Mouse (Mus musculus): ENCODE data around the gene Asb1. TPM values are rescaled to one million over a fixed set of nuclear protein-coding genes. Genes with fewer than 3 reads are reported as not detected.

Asb1 gene
- 1 to 10 TPM; 2.3 to 4.3 (median 3.0) TPM for polyA plus RNA-seq (2017; shearing (Covaris generic))

DNA sequence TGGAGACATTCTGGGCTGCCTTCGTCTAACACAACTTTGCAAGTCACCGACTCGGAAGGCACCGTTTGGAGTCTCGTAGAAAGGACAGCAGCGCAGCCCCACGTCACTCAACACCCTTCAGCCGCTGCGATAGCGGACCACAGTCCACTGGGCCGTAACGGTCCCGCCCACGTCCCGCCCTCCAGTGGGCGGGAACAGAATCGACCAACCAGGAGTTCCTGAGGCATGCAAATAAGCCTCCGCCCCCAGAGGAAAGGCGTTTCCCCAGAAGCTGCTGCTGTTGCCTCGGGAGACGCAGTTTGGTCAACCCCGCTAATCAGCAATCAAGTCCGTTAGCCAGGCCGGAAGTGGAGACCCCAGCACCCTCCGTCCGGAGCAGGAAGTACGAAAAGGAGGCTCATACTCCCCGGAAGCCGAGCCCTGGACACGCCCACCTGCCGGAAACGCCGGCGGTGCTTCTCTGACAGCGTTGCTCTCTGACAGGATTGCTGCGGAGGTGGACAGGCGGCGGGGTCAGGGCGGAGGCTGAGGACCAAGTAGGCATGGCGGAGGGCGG is at the start of gene Asb1:
Gene Asb1 (plus strand): TSS at position 274 of the 556 bp plus-strand sequence.
- ATAC-seq: peak; percentile 89

GRCm38 (mm10) chr1:91492740-91493139 is 47.6 kb upstream of the Asb1 start:
- no peak for ATAC-seq

GRCm38 (mm10) chr1:91493938-91494337 is 46.4 kb upstream of the Asb1 start:
- no peak for ATAC-seq

GRCm38 (mm10) chr1:91494457-91495140 is 45.7 kb upstream of the Asb1 start, which contains the start of gene Traf3ip1:
Gene Traf3ip1, plus strand, starts transcription at chr1:91494647.
- ATAC-seq: peak; percentile 97

DNA sequence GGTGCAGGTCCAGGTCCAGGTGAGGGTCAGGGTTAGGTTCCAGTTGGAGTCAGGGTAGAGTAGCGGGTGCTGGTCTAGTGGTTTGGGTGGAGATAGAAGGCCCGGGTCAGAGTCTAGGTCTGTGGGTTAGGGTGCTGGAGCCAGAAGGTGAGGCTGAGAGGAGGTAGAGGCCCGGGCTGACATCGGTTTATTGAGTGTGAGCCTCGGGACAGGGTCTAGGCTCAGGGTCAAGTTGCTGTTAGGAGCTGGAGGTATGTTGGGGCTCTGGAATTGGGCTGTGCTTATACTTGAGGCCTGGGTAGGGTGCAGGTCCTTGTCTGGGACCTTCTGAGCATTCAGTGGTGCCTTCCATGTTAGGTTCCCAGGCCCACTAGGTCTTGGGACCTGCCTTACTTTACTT is 45.0 kb upstream of the Asb1 start:
- ATAC-seq: no peak

GRCm38 (mm10) chr1:91498579-91498978 is 41.8 kb upstream of the Asb1 start:
- ATAC-seq: no peak

DNA sequence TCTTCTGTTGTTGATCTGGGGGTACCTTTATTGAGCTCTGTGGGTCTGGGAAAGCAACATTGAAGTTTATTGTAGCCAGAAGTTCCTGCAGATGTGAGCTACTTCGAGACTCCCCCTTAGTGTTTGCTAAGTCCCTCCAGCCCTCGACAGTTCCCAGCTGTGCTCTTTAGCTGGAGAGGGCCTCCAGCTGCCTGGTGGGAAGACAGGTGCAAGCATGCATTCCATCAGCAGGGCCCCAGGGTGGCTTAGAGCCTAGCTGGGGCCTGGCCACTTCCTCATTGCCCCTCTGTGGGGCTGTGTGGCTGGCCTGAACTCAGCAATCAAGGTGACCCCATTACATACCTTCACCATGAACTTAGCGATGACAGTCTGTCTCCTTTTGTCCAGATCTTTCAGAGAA is 35.7 kb upstream of the Asb1 start:
- no peak for ATAC-seq

DNA sequence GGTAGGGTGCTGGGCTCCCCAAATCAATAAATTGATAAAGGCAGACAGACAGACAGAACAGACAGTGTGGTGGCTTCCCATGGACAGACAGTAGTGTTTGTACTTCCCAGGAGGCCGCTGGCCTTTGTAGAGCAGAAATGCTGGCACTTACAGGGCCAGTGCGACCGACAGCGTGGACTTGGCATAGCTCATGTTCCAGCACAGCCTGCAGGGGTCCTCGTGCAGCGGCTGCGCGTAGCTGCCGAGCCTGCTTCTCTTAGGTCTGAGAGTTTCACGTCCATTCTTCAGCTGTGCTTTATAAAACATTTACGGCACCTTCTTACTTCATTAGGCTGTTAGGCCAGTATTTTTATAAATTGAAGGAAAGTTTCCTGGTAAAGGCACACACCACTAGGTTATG is 25.4 kb upstream of the Asb1 start:
- no peak for ATAC-seq

- ATAC-seq: no peak
Observed at GRCm38 (mm10) chr1:91515642-91516041, 24.7 kb upstream of the Asb1 start.

DNA sequence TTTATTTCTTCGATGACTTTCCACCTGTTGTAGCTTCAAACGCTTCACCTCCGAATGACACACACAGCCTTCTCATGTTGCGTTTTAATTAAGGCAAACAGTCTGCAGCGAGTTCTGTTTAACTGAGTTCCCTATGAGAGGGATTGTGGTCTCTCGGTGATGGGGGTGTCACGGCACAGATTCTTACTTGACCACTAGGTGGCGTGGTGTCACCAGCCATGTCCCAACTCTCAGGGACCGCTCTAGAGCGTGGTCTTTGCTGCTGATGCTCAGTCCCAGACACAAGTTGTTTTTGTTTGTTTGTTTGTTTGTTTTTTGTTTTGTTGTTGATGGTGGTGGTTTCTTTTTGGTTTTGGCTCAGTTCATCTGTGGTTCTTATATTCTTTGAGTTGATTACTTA is 16.6 kb upstream of the Asb1 start:
- ATAC-seq: peak; percentile 78

DNA sequence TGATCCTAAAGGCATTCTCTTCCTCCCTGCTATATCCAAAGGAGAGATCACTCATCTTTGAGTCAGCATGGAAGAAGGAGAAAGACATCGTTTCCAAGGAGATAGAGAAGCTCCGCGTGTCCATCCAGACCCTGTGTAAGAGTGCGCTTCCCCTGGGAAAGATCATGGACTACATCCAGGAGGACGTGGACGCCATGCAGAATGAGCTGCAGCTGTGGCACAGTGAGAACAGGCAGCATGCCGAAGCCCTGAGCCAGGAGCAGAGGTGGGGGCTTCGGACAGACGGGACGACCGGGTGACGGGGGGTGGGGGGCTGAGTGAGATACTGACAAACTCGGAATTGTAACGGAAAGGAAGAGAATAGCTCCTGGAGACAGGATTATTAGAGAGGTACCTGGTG is 14.5 kb upstream of the Asb1 start:
- ATAC-seq: no peak

DNA sequence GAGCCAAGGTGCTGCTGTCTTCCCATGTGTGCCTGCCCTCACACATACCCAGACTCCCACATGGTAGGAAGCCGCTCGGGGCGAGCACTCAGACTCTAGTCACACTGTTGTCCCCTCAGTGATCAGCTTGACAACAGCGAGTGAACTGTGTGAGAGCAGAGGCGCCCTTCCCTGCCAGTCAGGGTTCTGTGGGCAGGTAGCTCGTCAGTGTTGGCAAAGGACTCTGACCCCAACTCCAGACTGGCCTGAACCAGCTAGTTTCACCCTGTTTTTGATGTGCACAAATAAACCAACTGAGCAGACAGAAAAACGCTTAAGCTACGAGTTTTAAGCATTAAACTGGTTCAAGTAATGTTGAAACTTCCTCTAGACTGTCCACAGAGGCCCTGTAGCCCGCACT is 10.2 kb upstream of the Asb1 start:
- ATAC-seq: no peak

- no peak for ATAC-seq
Observed at GRCm38 (mm10) chr1:91532243-91532642, 8.1 kb upstream of the Asb1 start.

DNA sequence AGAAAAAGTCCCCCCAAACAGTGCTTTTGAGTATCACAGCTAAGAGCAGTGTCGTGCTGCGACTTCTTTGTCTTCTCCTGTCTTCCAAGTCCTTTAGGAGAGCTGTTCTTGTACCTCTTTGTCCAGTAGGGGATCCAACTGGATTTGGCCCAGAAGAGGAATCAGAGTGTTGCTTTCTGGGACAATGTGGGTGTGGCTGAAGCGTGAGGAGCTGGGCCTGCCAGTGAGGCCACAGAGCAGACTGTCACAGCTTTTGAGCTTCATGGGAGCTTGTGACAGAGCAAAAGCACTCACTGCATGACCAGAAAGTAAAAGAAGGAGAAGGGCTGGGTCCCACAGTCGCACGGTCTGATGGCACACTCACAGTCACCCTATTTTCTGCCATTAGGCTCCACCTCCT is 7.5 kb upstream of the Asb1 start:
- no peak for ATAC-seq

DNA sequence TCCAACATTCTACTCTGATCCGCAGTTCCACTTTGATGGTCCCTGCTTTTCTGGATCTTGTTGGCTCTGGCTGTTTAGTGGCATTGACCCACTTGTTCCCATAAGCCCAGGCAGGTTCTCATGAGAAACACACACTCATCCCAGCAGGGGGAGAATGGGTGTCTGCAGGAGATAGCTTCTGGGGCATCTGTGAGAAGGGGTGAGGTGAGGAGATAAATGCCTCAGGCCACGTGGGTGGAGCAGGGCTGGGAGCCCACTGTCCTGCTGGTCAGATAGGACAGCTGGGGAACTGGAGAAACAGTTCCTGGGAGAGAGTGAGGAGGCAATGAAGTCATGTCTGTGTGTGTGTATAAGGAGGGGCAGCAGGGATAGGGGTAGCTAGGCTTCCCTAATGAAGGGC is 6.9 kb upstream of the Asb1 start:
- no peak for ATAC-seq

- ATAC-seq: no peak
Observed at GRCm38 (mm10) chr1:91533961-91534723, 6.2 kb upstream of the Asb1 start.

DNA sequence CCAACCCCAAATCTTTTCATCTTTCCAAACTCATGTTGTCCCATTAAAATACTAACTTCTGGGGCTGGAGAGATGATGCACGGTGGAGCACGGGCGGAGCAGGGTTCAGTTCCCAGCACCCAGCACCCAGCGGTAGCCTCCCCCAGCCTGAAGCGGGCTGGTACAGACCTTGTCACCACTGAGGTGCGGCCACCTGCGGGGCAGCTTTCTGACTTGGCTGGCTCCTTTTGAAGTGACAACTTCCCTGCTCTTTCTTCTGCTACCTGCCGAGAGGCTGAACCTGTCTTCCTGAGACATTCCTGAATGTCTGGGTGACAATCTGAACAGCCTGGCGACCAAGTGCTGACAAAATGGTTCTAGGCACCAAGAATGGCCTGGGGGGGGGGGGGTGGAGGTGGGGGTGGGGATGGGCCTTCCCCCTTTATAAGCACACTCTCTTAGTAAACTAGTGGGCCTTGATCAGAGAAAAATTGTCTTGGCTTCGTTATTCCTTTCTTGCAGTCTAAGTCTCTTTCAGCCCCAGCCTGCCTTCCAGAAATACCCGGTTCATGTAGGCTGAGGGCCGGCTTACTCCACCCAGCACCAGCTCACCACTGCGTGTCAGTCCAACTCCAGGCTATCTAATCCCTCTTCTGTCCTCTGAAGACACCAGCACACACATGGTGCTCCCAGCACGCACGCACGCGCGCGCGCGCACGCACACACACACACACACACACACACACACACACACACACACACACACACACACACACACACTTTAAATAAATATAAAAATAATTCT is 2.4 kb upstream of the Asb1 start:
- no peak for ATAC-seq

- no peak for ATAC-seq
Observed at GRCm38 (mm10) chr1:91538570-91538929, 1.8 kb upstream of the Asb1 start.

DNA sequence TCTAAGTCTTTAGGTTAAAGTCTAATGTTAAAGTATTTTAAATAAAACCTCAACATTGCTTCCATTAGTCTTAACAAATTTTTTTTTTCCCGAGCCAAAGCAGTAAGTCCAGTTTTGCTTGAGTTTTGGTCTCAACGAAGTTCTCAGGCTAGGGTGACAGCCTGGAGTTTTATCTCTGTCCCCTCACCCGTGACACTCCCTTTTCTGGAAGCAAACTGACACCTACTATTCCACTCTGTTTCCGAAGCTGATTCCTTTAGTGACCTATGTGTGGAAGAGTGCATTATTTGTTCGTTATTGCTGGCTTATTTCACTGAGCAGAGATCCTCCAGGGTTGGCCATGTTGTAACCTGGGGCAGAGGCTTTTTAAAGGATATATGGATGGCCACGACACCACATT is 1.1 kb upstream of the Asb1 start:
- no peak for ATAC-seq

GRCm38 (mm10) chr1:91539704-91540270 is 557 bp upstream of the Asb1 start:
- ATAC-seq: peak; percentile 20

DNA sequence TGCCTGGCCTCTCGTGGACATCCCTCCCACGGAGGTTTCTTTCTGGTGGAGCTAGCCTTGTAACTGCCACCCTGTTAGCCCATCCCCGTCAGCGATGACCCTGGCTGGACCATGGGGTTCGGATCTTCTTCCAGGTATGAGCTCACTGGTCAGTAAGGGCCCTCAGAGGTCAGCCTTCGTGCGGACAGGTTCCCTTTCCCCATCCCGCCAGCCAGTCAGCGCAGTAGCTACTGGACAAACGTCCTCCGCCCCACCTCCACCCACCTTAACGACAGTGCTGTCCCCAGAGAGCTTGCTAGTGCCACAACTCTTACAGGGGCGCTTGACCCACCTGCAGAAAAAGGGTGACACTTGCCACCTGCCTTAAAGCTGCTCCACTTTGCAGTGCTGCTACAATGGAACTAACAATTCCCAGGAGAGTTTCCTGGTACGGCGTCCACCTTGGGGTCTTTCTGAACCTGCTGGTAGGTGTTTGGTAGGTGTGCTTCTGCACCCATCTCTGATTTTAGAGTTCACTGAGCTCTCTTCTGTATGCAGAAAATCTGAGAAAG is 773 bp downstream of the Asb1 start:
- ATAC-seq: no peak

- no peak for ATAC-seq
Observed at GRCm38 (mm10) chr1:91543974-91544373, 3.6 kb downstream of the Asb1 start.

- ATAC-seq: no peak
Observed at GRCm38 (mm10) chr1:91545226-91545625, 4.9 kb downstream of the Asb1 start.
